8 mouse cellular contexts compared by ENCODE assay signal in the genomic region with DNA sequence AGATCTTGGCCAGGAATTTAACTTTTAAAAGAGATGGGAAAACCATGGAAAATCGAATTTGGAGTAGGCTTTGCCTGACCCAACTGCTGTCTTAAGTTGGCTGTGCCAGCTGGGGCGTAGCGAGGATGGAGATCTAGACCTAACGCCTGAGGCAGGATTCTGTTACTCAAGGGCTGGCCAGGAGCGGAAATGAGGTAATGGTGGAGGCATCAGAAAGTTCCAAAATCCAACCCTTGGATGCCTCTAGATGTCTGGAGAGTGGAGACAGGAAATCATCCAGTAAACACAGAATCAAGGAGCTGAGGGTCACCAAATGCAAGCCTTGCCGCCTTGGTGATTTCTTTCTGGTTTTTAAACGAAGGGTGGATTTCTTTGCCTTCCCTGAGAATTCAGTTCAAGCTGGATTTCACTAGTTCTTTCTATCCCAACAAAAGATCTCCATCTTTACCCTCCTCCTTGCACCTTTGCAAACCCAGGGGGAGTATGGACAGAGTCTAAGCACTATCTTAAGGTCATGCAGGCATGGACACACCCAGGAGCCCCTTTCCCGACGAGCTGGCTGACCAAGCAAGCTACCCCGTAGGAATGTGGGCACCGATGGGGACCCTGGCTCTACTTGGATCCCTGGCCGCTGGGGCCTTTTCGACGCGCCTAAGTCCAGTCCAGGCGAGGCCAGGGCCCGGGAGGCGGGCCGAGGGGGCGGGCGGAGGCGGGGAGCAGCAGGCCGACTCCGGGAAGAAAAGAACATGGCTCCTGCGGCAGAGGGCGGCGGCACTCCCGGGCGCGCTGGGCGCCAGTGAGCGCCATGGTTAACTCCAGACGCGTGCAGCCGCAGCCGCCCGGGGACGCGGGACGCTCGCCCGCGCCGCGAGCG. TPM values are rescaled to one million over a fixed set of nuclear protein-coding genes. Genes with fewer than 3 reads are reported as not detected.
DNase-seq lines count a peak whose midpoint lies in the region; ATAC-seq lines count a peak whose summit lies in the region.

A gene (plus strand): TSS at position 619 of the 874 bp plus-strand sequence.

- H3K36me3 ChIP-seq in hindbrain, embryonic 10.5 days: peaks cover 28% of the 10 kb centered on the region

- peak within 1 kb of the TSS; percentile 72 for H3K4me3 ChIP-seq in hindbrain, embryonic 10.5 days

- no peaks in the 10 kb centered on the region for H3K27me3 ChIP-seq in hindbrain, embryonic 10.5 days (ENCODE audit: insufficient read depth, poor library complexity, severe bottlenecking)

- peaks cover 27% of the 10 kb centered on the region for H3K4me1 ChIP-seq in hindbrain, embryonic 10.5 days (replicated peaks)

- peak within 1 kb of the TSS; percentile 98 for H3K27ac ChIP-seq in hindbrain, embryonic 10.5 days

- DNase-seq in adipocyte (ENCODE audit: low spot score): peak; percentile 81
- peak; percentile 86 to 90 for DNase-seq in cerebellum, postnatal 10 days
- peak; percentile 44 to 60 for DNase-seq in frontal cortex, postnatal 25 days (ENCODE audit: low spot score in 2 of 2)
- peak; percentile 86 for DNase-seq in hindbrain, embryonic 10.5 days (ENCODE audit: low spot score)
- DNase-seq in layer of hippocampus, postnatal 14 days (ENCODE audit: low spot score in 2 of 2): peak; percentile 50 to 62
- DNase-seq in lung, postnatal 10 days: peak; percentile 91
- peak; percentile 78 for DNase-seq in retina, embryonic 14.5 days (ENCODE audit: low spot score)

- peaks cover 13% of the 10 kb centered on the region; the same call in 1 of the 2 replicates for H3K9me3 ChIP-seq in hindbrain, embryonic 10.5 days

- no peak for ATAC-seq in CD4-positive, CD25-positive, alpha-beta regulatory T cell, adult 4 months

- WGBS in hindbrain, embryonic 10.5 days: 12% methylated on average over 46 of the region's 46 CpGs

RNA-seq across cellular contexts. Expression of the gene that starts here (rescaled TPM):
- 7.7 and 8.0 TPM in 2 replicates for polyA plus RNA-seq in hindbrain, embryonic 10.5 days (2016; fragmentation: Nextera tagmentation; extraction: Ambion mirVana)
- total RNA-seq in layer of hippocampus, postnatal 14 days (2021): 10 to 100 TPM; 30.7 to 31.0 TPM
- polyA plus RNA-seq in CD4-positive, CD25-positive, alpha-beta regulatory T cell, adult 4 months (2017; shearing (Covaris generic)): under 1 TPM; 0.05 to 0.15 TPM
